Mouse (Mus musculus) lung, embryonic 14.5 days (tissue): ENCODE measurements at regions not wholly inside any gene's neighbourhood (a gene's known extent, or its start where the extent isn't known, plus 50 kb on each side); places are given as distances from the start of the nearest gene placed in this dataset.

ENCODE experiments used
- ATAC-seq: fragments of 200-750 bp; cut with Nextera tagmentation; 2 replicates; pipeline ENCODE4 v1.8.0; 2017; ENCODE audit warnings: mild to moderate bottlenecking, moderate TSS enrichment, moderate library complexity; ENCODE audit not compliant: insufficient read depth
- DNase-seq: peaks from one replicate; pipeline ENCODE4 v3.0.0-alpha.2; 2015
- H3K27ac ChIP-seq: fragments of 300-500 bp; sonication (generic); 2 replicates; pipeline ENCODE4 v1.5.1; 2014; ENCODE audit warnings: low read depth, mild to moderate bottlenecking, moderate library complexity
- H3K27me3 ChIP-seq: fragments of 300-500 bp; sonication (generic); 2 replicates; pipeline ENCODE4 v1.6.1; 2014; ENCODE audit warnings: low read length, control low read depth; ENCODE audit not compliant: insufficient read depth
- H3K36me3 ChIP-seq: fragments of 300-500 bp; sonication (generic); 2 replicates; pipeline ENCODE4 v1.6.1; 2014; ENCODE audit warnings: control low read depth; ENCODE audit not compliant: insufficient read depth
- H3K4me1 ChIP-seq: fragments of 300-500 bp; sonication (generic); 2 replicates; pipeline ENCODE4 v1.6.1; 2014; ENCODE audit warnings: antibody characterized with exemption, control low read depth; ENCODE audit not compliant: insufficient read depth
- H3K4me2 ChIP-seq: fragments of 300-500 bp; sonication (generic); 2 replicates; pipeline ENCODE4 v1.6.1; 2014; ENCODE audit warnings: mild to moderate bottlenecking
- H3K4me3 ChIP-seq: fragments of 300-500 bp; sonication (generic); 2 replicates; pipeline ENCODE4 v1.5.1; 2014; ENCODE audit warnings: low read depth, low read length
- H3K9ac ChIP-seq: fragments of 300-500 bp; sonication (generic); 2 replicates; pipeline ENCODE4 v1.6.1; 2014
- H3K9me3 ChIP-seq: fragments of 300-500 bp; sonication (generic); 2 replicates; pipeline ENCODE4 v1.6.1; 2016; ENCODE audit warnings: low read depth, low read length, control low read depth
- CTCF ChIP-seq: IDR thresholded peaks from 2 replicates; pipeline ENCODE4 v1.5.1; 2016; ENCODE audit warnings: antibody characterized with exemption, low read depth
- WGBS: fragments of 180-500 bp; shearing (Covaris S2); extraction: QIAGEN DNeasy Blood & Tissue Kit; methylation state at CpG from one replicate; pipeline ENCODE4 v1.1.7; 2014; 5-methylcytosine and 5-hydroxymethylcytosine counted together

GRCm38 (mm10) chr15:7037475-7037874 lies 52.9 kb upstream of the Lifr start:
- Histone ChIP-seq H3K9ac (no peak overlapping the region), H3K4me1 (no peaks in the 10 kb centered on the region), H3K36me3 (no peaks in the 10 kb centered on the region), H3K9me3 (no peaks in the 10 kb centered on the region), H3K4me3 (no peak overlapping the region), H3K27me3 (no peaks in the 10 kb centered on the region), H3K27ac (no peak overlapping the region), H3K4me2 (no peak overlapping the region)
- TF ChIP-seq CTCF = no peak
- DNase-seq = no peak
- ATAC-seq = no peak
- 65% methylated on average over 8 of the region's 8 CpGs for WGBS

GRCm38 (mm10) chr15:7039119-7039518 lies 51.3 kb upstream of the Lifr start:
- Histone ChIP-seq H3K36me3 (no peaks in the 10 kb centered on the region), H3K4me3 (no peak overlapping the region), H3K9me3 (no peaks in the 10 kb centered on the region), H3K27me3 (no peaks in the 10 kb centered on the region), H3K9ac (no peak overlapping the region), H3K4me2 (no peak overlapping the region), H3K4me1 (no peaks in the 10 kb centered on the region), H3K27ac (no peak overlapping the region)
- ATAC-seq (no peak), DNase-seq (no peak)
- TF ChIP-seq CTCF = no peak
- 76% methylated on average over 5 of the region's 5 CpGs for WGBS

- H3K4me3 ChIP-seq = no peak overlapping the region
- no peaks in the 10 kb centered on the region for H3K9me3 ChIP-seq
- DNase-seq (no peak), ATAC-seq (no peak)
- no peaks in the 10 kb centered on the region for H3K4me1 ChIP-seq
- no peaks in the 10 kb centered on the region for H3K27me3 ChIP-seq
- no peak for TF ChIP-seq CTCF
- H3K27ac ChIP-seq = no peak overlapping the region
- no peaks in the 10 kb centered on the region for H3K36me3 ChIP-seq
- 84% methylated on average over 4 of the region's 4 CpGs for WGBS
- no peak overlapping the region for H3K9ac ChIP-seq
- no peak overlapping the region for H3K4me2 ChIP-seq
These were observed 50.6 kb upstream of the Lifr start for GRCm38 (mm10) chr15:7039825-7040224.
